Mouse (Mus musculus) midbrain, postnatal 0 days (tissue): Measurements from ENCODE around the gene Arhgap22. TPM values are rescaled to one million over a fixed set of nuclear protein-coding genes. Genes with fewer than 3 reads are reported as not detected.

Source experiments
- ATAC-seq: fragments of 200-750 bp; cut with Nextera tagmentation; 2 replicates; pipeline ENCODE4 v1.8.0; 2017; ENCODE audit warnings: moderate number of reproducible peaks, mild to moderate bottlenecking, moderate TSS enrichment, moderate library complexity; ENCODE audit not compliant: low FRiP score
- DNase-seq: peaks from one replicate; pipeline ENCODE4 v3.0.0-alpha.2; 2015; ENCODE audit warnings: low spot score
- H3K27ac ChIP-seq: fragments of 300-500 bp; sonication (generic); 2 replicates; pipeline ENCODE4 v1.5.1; 2014; ENCODE audit warnings: low read depth, mild to moderate bottlenecking, low read length, mixed read lengths
- H3K27me3 ChIP-seq: fragments of 300-500 bp; sonication (generic); 2 replicates; pipeline ENCODE4 v1.6.1; 2014; ENCODE audit warnings: low read length, control low read depth, mixed read lengths; ENCODE audit not compliant: insufficient read depth
- H3K36me3 ChIP-seq: fragments of 300-500 bp; sonication (generic); 2 replicates; pipeline ENCODE4 v1.6.1; 2014; ENCODE audit warnings: low read length, control low read depth, mixed read lengths; ENCODE audit not compliant: insufficient read depth
- H3K4me1 ChIP-seq: fragments of 300-500 bp; sonication (generic); 2 replicates; pipeline ENCODE4 v1.6.1; 2014; ENCODE audit warnings: mild to moderate bottlenecking, control low read depth, antibody characterized with exemption, low read length, mixed read lengths; ENCODE audit not compliant: insufficient read depth
- H3K4me2 ChIP-seq: fragments of 300-500 bp; sonication (generic); 2 replicates; pipeline ENCODE4 v1.6.1; 2014; ENCODE audit warnings: low read depth, mild to moderate bottlenecking, low read length, mixed read lengths; ENCODE audit not compliant: poor library complexity, severe bottlenecking
- H3K4me3 ChIP-seq: fragments of 300-500 bp; sonication (generic); 2 replicates; pipeline ENCODE4 v1.5.1; 2014; ENCODE audit warnings: low read depth, mild to moderate bottlenecking, low read length, moderate library complexity
- H3K9ac ChIP-seq: fragments of 300-500 bp; sonication (generic); replicated peaks from 2 replicates; pipeline ENCODE4 v1.6.1; 2014; ENCODE audit warnings: mild to moderate bottlenecking, low read length, moderate library complexity, mixed read lengths; ENCODE audit not compliant: poor library complexity, severe bottlenecking
- H3K9me3 ChIP-seq: fragments of 300-500 bp; sonication (generic); 2 replicates; pipeline ENCODE4 v1.6.1; 2016; ENCODE audit warnings: low read length, control low read depth
- CTCF ChIP-seq: IDR thresholded peaks from 2 replicates; pipeline ENCODE4 v1.5.1; 2016; ENCODE audit warnings: antibody characterized with exemption, mild to moderate bottlenecking
- WGBS: fragments of 180-500 bp; shearing (Covaris S2); extraction: QIAGEN DNeasy Blood & Tissue Kit; methylation state at CpG from one replicate; pipeline ENCODE4 v1.1.7; 2014; 5-methylcytosine and 5-hydroxymethylcytosine counted together
- polyA plus RNA-seq: library from polyadenylated mRNA; unstranded; fragments of >200 nt; fragmentation: Nextera tagmentation; extraction: Ambion mirVana; gene quantifications from 2 replicates; pipeline ENCODE4 v1.2.1, GENCODE M21; 2015
- total RNA-seq: library from RNA; depleted of rRNA; stranded (reverse); fragments of >200 nt; gene quantifications from 2 replicates; pipeline ENCODE4 v1.2.3, GENCODE M21; 2014

Arhgap22 gene
- total and polyA plus RNA-seq, 2 experiments from 2014 or later, result 3.4 to 4.2 TPM

DNA sequence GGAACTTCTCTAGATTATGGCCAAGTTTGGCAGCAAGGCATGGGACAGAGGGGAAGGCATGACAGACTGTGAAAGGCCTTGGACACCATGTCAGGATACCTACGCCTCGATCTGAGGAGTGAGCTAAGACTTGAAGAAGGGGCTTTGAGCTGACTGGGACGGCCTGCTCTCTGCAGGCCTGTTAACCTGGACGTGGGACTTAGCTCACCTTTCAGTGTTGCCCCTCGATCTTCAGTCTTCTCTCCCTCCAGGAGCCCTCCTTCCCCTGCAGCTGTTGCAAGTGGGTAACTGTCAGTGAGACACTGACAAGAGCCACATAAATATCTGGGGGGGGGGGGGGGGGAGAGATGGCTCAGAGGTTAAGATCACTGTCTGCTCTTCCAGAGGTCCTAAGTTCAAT lies 34.9 kb downstream of the Arhgap22 start:
- H3K27ac ChIP-seq, result no peak overlapping the region
- no peaks in the 10 kb centered on the region for H3K9me3 ChIP-seq
- TF ChIP-seq CTCF, result no peak
- no peaks in the 10 kb centered on the region for H3K36me3 ChIP-seq
- WGBS, result 84% methylated on average over 5 of the region's 5 CpGs
- no peak overlapping the region for H3K9ac ChIP-seq
- peaks cover 11% of the 10 kb centered on the region; the same call in 1 of the 2 replicates for H3K4me1 ChIP-seq
- H3K4me2 ChIP-seq, result no peak overlapping the region
- H3K4me3 ChIP-seq, result no peak overlapping the region
- ATAC-seq (no peak), DNase-seq (no peak)
- H3K27me3 ChIP-seq, result 0 out of 2 replicates have a peak, but pooled peaks cover 4% of the 10 kb centered on the region

DNA sequence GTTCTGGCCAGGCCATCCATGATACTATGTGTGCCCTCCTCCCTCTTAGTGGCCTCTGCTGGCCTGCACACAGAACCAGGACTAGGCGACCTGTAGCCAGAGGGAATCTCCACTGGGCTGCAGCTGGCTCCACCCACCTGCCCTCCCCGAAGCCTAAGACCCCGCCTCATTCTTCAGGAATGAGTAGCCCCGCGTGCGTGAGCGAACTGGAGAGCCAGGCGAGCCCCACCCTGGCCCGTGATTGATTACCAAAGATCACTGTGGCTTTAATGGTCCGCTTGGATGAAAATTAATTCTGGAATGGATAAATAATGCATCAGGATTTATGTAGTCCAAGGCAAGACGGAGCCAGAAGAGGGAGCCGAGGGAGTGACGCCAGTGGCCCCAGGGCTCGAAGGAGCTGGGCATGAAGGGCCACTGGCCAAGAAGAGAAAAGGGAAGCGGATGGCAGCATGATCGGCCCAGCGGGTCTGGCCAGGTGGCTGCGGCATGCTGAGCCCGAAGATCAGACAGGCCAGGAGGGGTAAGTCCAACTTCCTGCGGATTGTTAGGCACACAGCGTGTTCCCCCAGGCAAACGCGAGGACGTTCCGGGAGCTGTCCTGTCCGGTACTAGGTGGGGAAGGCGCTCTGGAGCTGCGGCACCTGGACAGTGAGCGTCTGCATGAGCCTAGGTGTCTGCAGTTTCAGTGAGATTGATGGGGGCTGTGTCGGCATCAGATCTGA lies 36.6 kb downstream of the Arhgap22 start:
- Histone ChIP-seq H3K4me2 (peak overlapping the region; percentile 80), H3K27me3 (0 out of 2 replicates have a peak, but pooled peaks cover 4% of the 10 kb centered on the region), H3K4me3 (peak overlapping the region; percentile 35), H3K9ac (0 out of 2 replicates have a peak overlapping the region, but pooled peaks have one; percentile 36), H3K4me1 (peaks cover 11% of the 10 kb centered on the region; the same call in 1 of the 2 replicates), H3K36me3 (no peaks in the 10 kb centered on the region), H3K27ac (no peak overlapping the region), H3K9me3 (no peaks in the 10 kb centered on the region)
- ATAC-seq, result peak; percentile 34; the same call in 1 of the 2 replicates
- 2% methylated on average over 30 of the region's 30 CpGs for WGBS
- TF ChIP-seq CTCF, result no peak
- DNase-seq, result peak; percentile 6

DNA sequence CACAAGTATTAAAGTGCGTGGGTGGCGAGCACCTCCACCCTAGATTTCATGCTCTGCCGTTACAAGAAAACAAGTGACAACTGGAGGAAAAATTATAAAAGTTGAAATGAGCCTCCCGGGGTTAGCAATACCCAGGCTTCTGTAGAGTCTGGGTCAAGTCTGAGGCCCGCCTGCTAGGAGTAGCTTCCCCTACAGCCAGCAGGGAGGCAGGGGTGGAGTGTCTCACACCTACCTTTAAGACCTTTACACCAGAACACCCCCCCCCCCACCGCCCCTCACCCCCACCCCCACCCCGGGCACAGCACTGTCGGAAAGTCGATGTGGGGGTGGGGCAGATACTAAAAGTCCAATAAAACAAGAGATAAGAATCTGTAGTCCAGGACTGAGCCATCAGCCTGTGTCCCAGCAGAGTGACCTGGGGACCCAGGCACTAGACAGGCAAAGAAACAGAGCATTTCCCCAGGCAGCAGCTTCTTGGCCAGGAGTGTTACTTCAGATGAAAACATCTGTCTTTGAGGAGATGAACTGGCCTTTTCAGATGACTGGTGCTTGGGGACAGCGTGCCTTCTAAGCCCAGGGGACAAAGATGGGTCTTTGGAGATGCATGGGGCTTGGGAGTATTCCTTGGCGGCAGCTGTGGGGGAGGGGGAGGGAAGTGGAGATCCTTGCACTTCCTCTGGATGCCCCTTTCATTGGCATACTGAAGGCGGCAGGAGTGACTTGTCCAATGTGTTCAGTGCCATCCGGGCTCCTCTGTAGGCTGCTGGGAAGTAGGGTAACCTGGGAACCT lies 37.3 kb downstream of the Arhgap22 start:
- Histone ChIP-seq H3K27ac (no peak overlapping the region), H3K9ac (0 out of 2 replicates have a peak overlapping the region, but pooled peaks have one; percentile 36), H3K9me3 (no peaks in the 10 kb centered on the region), H3K4me2 (peak overlapping the region; percentile 80), H3K4me3 (peak overlapping the region; percentile 35), H3K27me3 (0 out of 2 replicates have a peak, but pooled peaks cover 4% of the 10 kb centered on the region), H3K36me3 (no peaks in the 10 kb centered on the region), H3K4me1 (peaks cover 11% of the 10 kb centered on the region; the same call in 1 of the 2 replicates)
- ATAC-seq (no peak), DNase-seq (no peak)
- 8% methylated on average over 13 of the region's 13 CpGs for WGBS
- no peak for TF ChIP-seq CTCF

DNA sequence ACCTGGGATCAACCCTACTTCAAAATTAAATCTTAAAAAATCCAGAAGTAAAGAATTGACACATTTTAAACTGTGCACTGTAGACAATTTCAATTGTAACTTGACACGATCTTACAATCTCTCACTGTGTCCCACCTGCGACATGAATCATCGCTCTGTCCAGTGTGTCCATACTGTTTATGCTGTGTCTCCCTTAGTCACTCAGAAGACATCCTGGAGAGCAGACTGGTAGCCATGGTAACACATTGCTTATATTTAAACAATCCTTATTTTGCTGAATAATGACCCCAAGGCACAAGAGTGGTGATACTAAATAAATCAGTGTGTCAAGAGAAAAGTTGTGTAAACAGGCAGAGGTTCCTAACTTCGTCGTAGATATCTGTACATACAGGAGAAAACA lies 44.4 kb downstream of the Arhgap22 start:
- Histone ChIP-seq H3K36me3 (no peaks in the 10 kb centered on the region), H3K9me3 (no peaks in the 10 kb centered on the region), H3K4me2 (no peak overlapping the region), H3K4me3 (no peak overlapping the region), H3K27ac (no peak overlapping the region), H3K9ac (no peak overlapping the region), H3K27me3 (no peaks in the 10 kb centered on the region), H3K4me1 (no peaks in the 10 kb centered on the region)
- 72% methylated on average over 5 of the region's 5 CpGs for WGBS
- TF ChIP-seq CTCF, result no peak
- ATAC-seq (no peak), DNase-seq (no peak)

DNA sequence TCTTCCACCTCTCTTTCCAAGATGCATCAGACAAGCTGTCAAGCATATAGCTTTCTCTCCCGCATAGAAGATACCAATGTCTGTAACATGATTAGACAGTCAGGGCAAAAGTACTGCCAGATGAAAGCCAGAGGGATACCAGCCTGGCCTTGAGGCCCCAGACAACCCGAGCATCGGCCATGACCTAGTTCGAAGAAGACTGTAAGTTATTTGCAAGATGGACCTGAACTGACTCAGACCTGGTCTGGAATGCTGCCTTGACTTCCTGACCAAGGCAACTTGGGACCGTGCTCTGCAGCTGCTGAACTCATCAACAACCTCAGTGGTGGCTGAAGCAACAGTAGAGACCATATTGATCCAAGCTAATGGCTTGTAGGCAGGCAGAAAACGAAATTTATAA lies 46.3 kb downstream of the Arhgap22 start:
- H3K4me2 ChIP-seq, result no peak overlapping the region
- H3K4me3 ChIP-seq, result no peak overlapping the region
- 85% methylated on average over 6 of the region's 6 CpGs for WGBS
- DNase-seq (no peak), ATAC-seq (no peak)
- H3K27me3 ChIP-seq, result no peaks in the 10 kb centered on the region
- H3K9ac ChIP-seq, result no peak overlapping the region
- H3K27ac ChIP-seq, result no peak overlapping the region
- no peaks in the 10 kb centered on the region for H3K4me1 ChIP-seq
- H3K36me3 ChIP-seq, result no peaks in the 10 kb centered on the region
- no peak for TF ChIP-seq CTCF
- H3K9me3 ChIP-seq, result no peaks in the 10 kb centered on the region

DNA sequence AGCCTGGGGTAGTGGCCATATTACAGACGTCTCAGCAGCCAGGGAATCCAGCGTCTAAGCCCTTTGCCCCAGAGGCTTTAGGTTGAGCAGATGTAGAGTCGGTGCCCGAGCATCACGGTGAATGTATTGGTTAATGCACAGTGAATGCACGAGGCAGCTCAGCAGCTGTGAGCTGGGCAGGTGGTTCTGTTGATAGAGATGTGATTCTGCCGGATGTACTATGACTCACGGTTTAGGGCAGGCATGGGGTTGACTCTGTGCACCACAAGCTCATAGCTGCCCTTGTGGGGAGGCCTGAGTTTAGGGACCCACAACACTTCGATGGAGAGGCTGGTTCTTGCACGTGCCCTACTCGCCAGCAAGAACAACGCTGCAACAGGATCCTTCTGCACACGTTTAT lies 51.0 kb downstream of the Arhgap22 start:
- no peak overlapping the region for H3K4me2 ChIP-seq
- no peak for ATAC-seq
- no peaks in the 10 kb centered on the region for H3K4me1 ChIP-seq
- no peaks in the 10 kb centered on the region for H3K27me3 ChIP-seq
- 92% methylated on average over 13 of the region's 13 CpGs for WGBS
- H3K9me3 ChIP-seq, result 0 out of 2 replicates have a peak, but pooled peaks cover 6% of the 10 kb centered on the region
- no peak overlapping the region for H3K4me3 ChIP-seq
- no peak for TF ChIP-seq CTCF
- no peaks in the 10 kb centered on the region for H3K36me3 ChIP-seq
- no peak for DNase-seq
- no peak overlapping the region for H3K9ac ChIP-seq
- H3K27ac ChIP-seq, result no peak overlapping the region
